Mouse (Mus musculus): Measurements from ENCODE around the gene BC067074. TPM values are rescaled to one million over a fixed set of nuclear protein-coding genes. Genes with fewer than 3 reads are reported as not detected.

BC067074 gene
- polyA plus RNA-seq, 1 experiment from 2014 or later, result 0.73 TPM

GRCm38 (mm10) chr13:113267204-113267603 is 25.8 kb upstream of the BC067074 start:
- ATAC-seq, result no peak
- Histone ChIP-seq H3K36me3 (ENCODE audit: control insufficient read depth, insufficient read depth) (no peaks in the 10 kb centered on the region), H3K4me1 (replicated peaks; ENCODE audit: control insufficient read depth, insufficient read depth, low read length) (peaks cover 6% of the 10 kb centered on the region), H3K4me3 (replicated peaks; ENCODE audit: low read length) (no peak overlapping the region), H3K27me3 (replicated peaks; ENCODE audit: control insufficient read depth, insufficient read depth, low read length) (no peaks in the 10 kb centered on the region), H3K9ac (replicated peaks; ENCODE audit: low read depth, low read length) (no peak overlapping the region), H3K4me2 (ENCODE audit: low read length) (no peak overlapping the region), H3K27ac (ENCODE audit: low read length) (no peak overlapping the region), H3K9me3 (ENCODE audit: control insufficient read depth, low read length) (no peaks in the 10 kb centered on the region)
- WGBS, result 83% methylated on average over 3 of the region's 3 CpGs

GRCm38 (mm10) chr13:113269777-113270776 is 22.9 kb upstream of the BC067074 start:
- ATAC-seq, result peak; percentile 91
- H3K27ac ChIP-seq (ENCODE audit: low read length), result no peak overlapping the region
- 30% methylated on average over 18 of the region's 18 CpGs for whole genome bisulfite sequencing

GRCm38 (mm10) chr13:113271189-113271588 is 21.8 kb upstream of the BC067074 start:
- Histone ChIP-seq H3K36me3 (ENCODE audit: control insufficient read depth, insufficient read depth) (no peaks in the 10 kb centered on the region), H3K4me2 (ENCODE audit: low read length) (no peak overlapping the region), H3K9ac (replicated peaks; ENCODE audit: low read depth, low read length) (no peak overlapping the region), H3K27ac (ENCODE audit: low read length) (no peak overlapping the region), H3K4me1 (replicated peaks; ENCODE audit: control insufficient read depth, insufficient read depth, low read length) (no peaks in the 10 kb centered on the region), H3K4me3 (replicated peaks; ENCODE audit: low read length) (no peak overlapping the region), H3K9me3 (ENCODE audit: control insufficient read depth, low read length) (no peaks in the 10 kb centered on the region), H3K27me3 (replicated peaks; ENCODE audit: control insufficient read depth, insufficient read depth, low read length) (no peaks in the 10 kb centered on the region)
- WGBS, result 95% methylated on average over 8 of the region's 8 CpGs
- no peak for ATAC-seq

More at GRCm38 (mm10) chr13:113269777-113270776, 22.9 kb upstream of the BC067074 start:
- H3K9ac ChIP-seq (replicated peaks; ENCODE audit: low read depth, low read length), result no peak overlapping the region
- H3K4me3 ChIP-seq (replicated peaks; ENCODE audit: low read length), result no peak overlapping the region
- H3K4me2 ChIP-seq (ENCODE audit: low read length), result no peak overlapping the region
- no peaks in the 10 kb centered on the region for H3K9me3 ChIP-seq (ENCODE audit: control insufficient read depth, low read length)
- H3K36me3 ChIP-seq (ENCODE audit: control insufficient read depth, insufficient read depth), result no peaks in the 10 kb centered on the region
- no peaks in the 10 kb centered on the region for H3K27me3 ChIP-seq (replicated peaks; ENCODE audit: control insufficient read depth, insufficient read depth, low read length)
- H3K4me1 ChIP-seq (replicated peaks; ENCODE audit: control insufficient read depth, insufficient read depth, low read length), result no peaks in the 10 kb centered on the region

GRCm38 (mm10) chr13:113287141-113287540 is 5.8 kb upstream of the BC067074 start:
- ATAC-seq, result no peak
- no peaks in the 10 kb centered on the region for H3K27me3 ChIP-seq (replicated peaks; ENCODE audit: control insufficient read depth, insufficient read depth, low read length)
- no peaks in the 10 kb centered on the region for H3K36me3 ChIP-seq (ENCODE audit: control insufficient read depth, insufficient read depth)
- H3K4me3 ChIP-seq (replicated peaks; ENCODE audit: low read length), result no peak overlapping the region
- no peak overlapping the region for H3K4me2 ChIP-seq (ENCODE audit: low read length)
- H3K27ac ChIP-seq (ENCODE audit: low read length), result no peak overlapping the region
- 91% methylated on average over 7 of the region's 7 CpGs for WGBS
- no peak overlapping the region for H3K9ac ChIP-seq (replicated peaks; ENCODE audit: low read depth, low read length)
- H3K4me1 ChIP-seq (replicated peaks; ENCODE audit: control insufficient read depth, insufficient read depth, low read length), result no peaks in the 10 kb centered on the region
- no peaks in the 10 kb centered on the region for H3K9me3 ChIP-seq (ENCODE audit: control insufficient read depth, low read length)

- no peaks in the 10 kb centered on the region for H3K36me3 ChIP-seq (ENCODE audit: control insufficient read depth, insufficient read depth)
- H3K4me1 ChIP-seq (replicated peaks; ENCODE audit: control insufficient read depth, insufficient read depth, low read length), result peaks cover 7% of the 10 kb centered on the region
- no peaks in the 10 kb centered on the region for H3K9me3 ChIP-seq (ENCODE audit: control insufficient read depth, low read length)
- no peaks in the 10 kb centered on the region for H3K27me3 ChIP-seq (replicated peaks; ENCODE audit: control insufficient read depth, insufficient read depth, low read length)
- H3K4me2 ChIP-seq (ENCODE audit: low read length), result no peak overlapping the region
- WGBS, result 87% methylated on average over 7 of the region's 7 CpGs
- H3K27ac ChIP-seq (ENCODE audit: low read length), result no peak overlapping the region
- no peak overlapping the region for H3K4me3 ChIP-seq (replicated peaks; ENCODE audit: low read length)
- no peak for ATAC-seq
- H3K9ac ChIP-seq (replicated peaks; ENCODE audit: low read depth, low read length), result no peak overlapping the region
These were observed 4.5 kb upstream of the BC067074 start for GRCm38 (mm10) chr13:113288210-113289197.

- no peak overlapping the region for H3K4me2 ChIP-seq (ENCODE audit: low read length)
- no peaks in the 10 kb centered on the region for H3K36me3 ChIP-seq (ENCODE audit: control insufficient read depth, insufficient read depth)
- H3K9ac ChIP-seq (replicated peaks; ENCODE audit: low read depth, low read length), result no peak overlapping the region
- H3K27me3 ChIP-seq (replicated peaks; ENCODE audit: control insufficient read depth, insufficient read depth, low read length), result no peaks in the 10 kb centered on the region
- 34% methylated on average over 4 of the region's 4 CpGs for WGBS
- no peak overlapping the region for H3K4me3 ChIP-seq (replicated peaks; ENCODE audit: low read length)
- no peaks in the 10 kb centered on the region for H3K9me3 ChIP-seq (ENCODE audit: control insufficient read depth, low read length)
- ATAC-seq, result no peak
- no peak overlapping the region for H3K27ac ChIP-seq (ENCODE audit: low read length)
- peaks cover 7% of the 10 kb centered on the region for H3K4me1 ChIP-seq (replicated peaks; ENCODE audit: control insufficient read depth, insufficient read depth, low read length)
These were observed 3.2 kb upstream of the BC067074 start for GRCm38 (mm10) chr13:113289760-113290159.

- Histone ChIP-seq H3K27me3 (replicated peaks; ENCODE audit: control insufficient read depth, insufficient read depth, low read length) (no peaks in the 10 kb centered on the region), H3K36me3 (ENCODE audit: control insufficient read depth, insufficient read depth) (no peaks in the 10 kb centered on the region), H3K4me1 (replicated peaks; ENCODE audit: control insufficient read depth, insufficient read depth, low read length) (peaks cover 12% of the 10 kb centered on the region), H3K4me2 (ENCODE audit: low read length) (no peak overlapping the region), H3K9ac (replicated peaks; ENCODE audit: low read depth, low read length) (no peak overlapping the region), H3K27ac (ENCODE audit: low read length) (no peak overlapping the region), H3K9me3 (ENCODE audit: control insufficient read depth, low read length) (no peaks in the 10 kb centered on the region), H3K4me3 (replicated peaks; ENCODE audit: low read length) (no peak overlapping the region)
- ATAC-seq, result no peak
- 52% methylated on average over 8 of the region's 8 CpGs for WGBS
These were observed 958 bp upstream of the BC067074 start for GRCm38 (mm10) chr13:113292001-113292400.

GRCm38 (mm10) chr13:113293707-113294432 is 911 bp downstream of the BC067074 start:
- WGBS, result 66% methylated on average over 11 of the region's 11 CpGs
- Histone ChIP-seq H3K4me2 (ENCODE audit: low read length) (peak overlapping the region; percentile 94), H3K9me3 (ENCODE audit: control insufficient read depth, low read length) (no peaks in the 10 kb centered on the region), H3K36me3 (ENCODE audit: control insufficient read depth, insufficient read depth) (no peaks in the 10 kb centered on the region), H3K4me1 (replicated peaks; ENCODE audit: control insufficient read depth, insufficient read depth, low read length) (peaks cover 12% of the 10 kb centered on the region), H3K9ac (replicated peaks; ENCODE audit: low read depth, low read length) (peak overlapping the region; percentile 60; the same call in 1 of the 2 replicates), H3K27me3 (replicated peaks; ENCODE audit: control insufficient read depth, insufficient read depth, low read length) (no peaks in the 10 kb centered on the region), H3K4me3 (replicated peaks; ENCODE audit: low read length) (peak overlapping the region; percentile 55), H3K27ac (ENCODE audit: low read length) (no peak overlapping the region)
- no peak for ATAC-seq

Measured in forebrain, embryonic 16.5 days (tissue).